Mouse (Mus musculus): Measurements from ENCODE around the gene Csf1. TPM values are rescaled to one million over a fixed set of nuclear protein-coding genes. Genes with fewer than 3 reads are reported as not detected.

The Csf1 gene
- total RNA-seq, 2 experiments from 2014 or later = 11.9 to 13.3 TPM

DNA sequence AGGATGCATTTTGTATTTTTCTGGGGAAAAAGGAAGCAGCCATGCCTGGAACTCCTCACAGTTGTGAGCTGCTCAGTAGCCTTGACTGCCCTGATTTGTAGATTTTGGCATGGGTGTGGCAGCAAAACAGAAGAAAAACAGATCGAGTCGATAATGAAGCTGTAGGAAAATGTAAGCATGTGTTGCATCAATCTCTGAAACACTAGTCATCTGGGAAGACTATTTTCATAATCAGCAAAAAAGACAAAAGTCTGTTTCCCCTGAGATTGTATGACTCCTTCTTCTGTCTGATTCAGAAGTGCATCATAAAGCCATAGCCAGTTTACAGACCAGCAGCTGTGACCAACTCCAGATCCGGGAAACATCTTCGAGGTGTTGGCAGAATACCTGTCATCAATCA, 53.0 kb downstream of the Csf1 start:
- DNase-seq (ENCODE audit: low spot score in 2 of 2) = no peak

GRCm38 (mm10) chr3:107706164-107706563, 54.1 kb downstream of the Csf1 start:
- no peak for DNase-seq (ENCODE audit: low spot score in 2 of 2)

GRCm38 (mm10) chr3:107704371-107704705, 55.9 kb downstream of the Csf1 start:
- DNase-seq (ENCODE audit: low spot score in 2 of 2) = no peak

DNA sequence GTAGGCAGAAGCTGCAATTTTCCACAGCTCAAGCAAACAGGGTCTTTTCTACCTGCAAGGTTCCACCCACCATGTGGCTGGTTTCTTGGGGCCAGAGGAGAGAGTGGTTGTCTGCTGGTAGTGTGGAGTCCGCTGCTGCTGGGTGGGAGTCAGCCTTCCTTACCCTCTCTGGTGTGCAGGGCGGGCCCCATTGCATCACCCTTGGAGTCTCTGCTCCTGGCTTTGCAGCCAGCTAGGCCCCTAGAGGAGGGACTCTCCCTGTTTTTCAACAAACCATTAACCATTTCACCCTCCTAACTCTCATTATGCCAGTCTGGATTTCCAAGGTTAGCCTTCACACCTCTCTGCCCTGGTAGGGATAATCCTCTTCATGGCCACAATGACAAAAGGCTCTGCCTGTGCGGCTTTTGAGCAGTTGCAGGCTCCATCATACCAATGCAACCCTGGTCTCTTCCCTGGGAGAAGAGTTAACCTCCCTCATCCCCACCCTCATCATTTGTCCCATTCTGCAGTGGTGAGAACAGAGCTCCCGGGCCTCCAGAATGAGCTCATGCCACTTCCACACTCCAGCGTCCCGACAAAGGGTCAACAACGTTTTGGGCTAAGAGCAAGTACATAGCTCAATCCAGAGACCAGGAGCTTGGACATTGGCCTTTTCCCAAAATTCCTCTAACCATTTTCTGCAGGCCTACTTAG, 56.4 kb downstream of the Csf1 start:
- DNase-seq (ENCODE audit: low spot score in 2 of 2) = no peak

- no peak for DNase-seq (ENCODE audit: low spot score in 2 of 2)
Measured at GRCm38 (mm10) chr3:107701767-107702394, 58.4 kb downstream of the Csf1 start.

- DNase-seq (ENCODE audit: low spot score in 2 of 2) = peak in 1 of 2 experiments; percentile 64
Measured at GRCm38 (mm10) chr3:107700625-107701024, 59.6 kb downstream of the Csf1 start.

- DNase-seq (ENCODE audit: low spot score in 2 of 2) = no peak
Measured at GRCm38 (mm10) chr3:107696910-107697309, 63.4 kb downstream of the Csf1 start.

GRCm38 (mm10) chr3:107695948-107696881, 64.1 kb downstream of the Csf1 start, which contains the start of gene Ahcyl1:
Gene Ahcyl1 (minus strand): TSS chr3:107696560.
- DNase-seq (ENCODE audit: low spot score in 2 of 2) = peak; percentile 99 to 100

DNA sequence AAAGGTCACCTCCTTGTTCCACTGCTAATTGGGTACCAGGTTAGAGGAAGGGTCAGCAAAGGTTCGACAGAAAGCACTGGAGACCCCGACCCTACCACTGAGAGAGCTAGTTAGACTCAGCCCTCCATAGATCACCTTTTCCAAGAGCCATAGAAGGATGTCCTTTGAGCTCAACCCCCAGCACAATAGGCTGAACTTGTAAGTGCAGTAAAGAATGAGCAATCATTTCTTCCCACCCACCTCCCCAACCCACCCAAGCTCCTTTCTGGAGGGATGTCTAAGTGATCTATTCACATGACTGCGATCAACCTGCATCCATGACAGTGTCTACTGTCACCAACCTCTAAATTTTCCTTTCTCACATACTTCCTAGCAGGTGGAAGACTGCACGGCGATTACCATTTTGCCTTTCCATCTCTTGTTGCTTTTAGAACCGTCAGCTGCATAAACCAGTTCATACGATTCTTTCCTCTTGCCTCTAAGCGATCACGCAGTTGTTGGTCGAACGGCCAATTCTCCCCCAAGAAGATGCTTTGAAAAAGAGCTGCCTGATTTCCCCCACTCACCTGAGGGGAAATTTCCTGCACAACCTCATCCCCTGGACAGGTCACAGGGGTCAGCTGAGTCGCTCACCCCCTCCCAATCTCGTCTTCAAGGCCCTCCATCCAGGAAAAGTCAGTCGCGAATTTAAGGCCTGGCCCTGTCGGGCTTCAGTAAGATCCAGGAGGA, 64.9 kb downstream of the Csf1 start:
- no peak for DNase-seq (ENCODE audit: low spot score in 2 of 2)

DNA sequence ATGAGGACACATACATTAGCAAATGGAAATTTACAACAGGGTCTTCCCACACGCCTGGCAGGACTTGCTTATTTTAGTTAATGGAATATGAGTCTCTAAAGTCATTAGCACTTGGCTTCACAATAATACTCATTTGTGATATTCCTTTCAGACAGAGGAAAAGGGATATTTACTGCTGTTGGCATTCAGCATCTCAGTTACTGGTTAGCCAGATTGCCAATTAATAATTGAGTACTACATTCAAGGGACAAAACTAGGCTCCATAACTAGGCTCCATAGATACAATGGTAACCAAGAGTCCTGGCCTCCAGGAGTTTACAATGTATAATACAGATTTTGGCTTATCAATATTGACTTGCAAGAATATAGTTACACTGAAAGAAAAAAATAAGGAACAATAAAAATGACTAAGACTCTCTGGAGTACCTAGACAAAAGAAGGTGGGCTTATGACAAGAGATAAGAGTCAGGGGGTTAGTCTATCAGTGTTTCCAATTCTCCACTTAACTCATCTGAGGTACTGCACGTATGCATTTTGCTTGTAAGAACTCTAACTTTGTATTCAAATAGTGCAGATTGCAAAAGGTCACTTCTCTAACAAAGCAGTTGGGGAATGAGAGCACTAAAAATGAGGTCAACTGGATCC, 65.9 kb downstream of the Csf1 start:
- DNase-seq (ENCODE audit: low spot score in 2 of 2) = no peak

Other genes starting within 250 kb of the Csf1 start
- 100 to 1,000 TPM; 281 to 304 TPM for gene Slc6a17, start 242.5 kb downstream of the Csf1 start, total RNA-seq (2021)
- not detected for gene Ubl4b, start 205.4 kb downstream of the Csf1 start, total RNA-seq (2021)
- under 1 TPM; 0.69 to 0.85 TPM for gene Alx3, start 165.4 kb downstream of the Csf1 start, total RNA-seq (2021)
- gene Gm10961, start 129.1 kb downstream of the Csf1 start, total RNA-seq (2021) = not detected
- gene Strip1, start 128.8 kb downstream of the Csf1 start, total RNA-seq (2021) = 10 to 100 TPM; 76.7 to 77.6 TPM
- gene Ahcyl1, start 63.9 kb downstream of the Csf1 start, total RNA-seq (2021) = 100 to 1,000 TPM; 331 to 365 TPM
- not detected for gene Eps8l3, start 116.8 kb upstream of the Csf1 start, total RNA-seq (2021)
- gene Gstm5, start 135.4 kb upstream of the Csf1 start, total RNA-seq (2021) = 100 to 1,000 TPM; 229 to 240 TPM
- gene Gstm7, start 171.3 kb upstream of the Csf1 start, total RNA-seq (2021) = 10 to 100 TPM; 88.4 to 91.6 TPM
- gene Gstm6, start 183.3 kb upstream of the Csf1 start, total RNA-seq (2021) = 1 to 10 TPM; 7.8 to 9.8 TPM
- gene Gstm3, start 208.8 kb upstream of the Csf1 start, total RNA-seq (2021) = not detected
- 1 to 10 TPM; 2.2 to 4.0 TPM for gene Gstm2, start 226.0 kb upstream of the Csf1 start, total RNA-seq (2021)